Mouse (Mus musculus) ES-CJ7 (cell line): ENCODE measurements at regions not wholly inside any gene's neighbourhood (a gene's known extent, or its start where the extent isn't known, plus 50 kb on each side); places are given as distances from the start of the nearest gene placed in this dataset.

ENCODE experiments used
- DNase-seq: peaks from one replicate; pipeline ENCODE4 v3.0.0; 2011; ENCODE audit warnings: low read depth, low spot score

DNA sequence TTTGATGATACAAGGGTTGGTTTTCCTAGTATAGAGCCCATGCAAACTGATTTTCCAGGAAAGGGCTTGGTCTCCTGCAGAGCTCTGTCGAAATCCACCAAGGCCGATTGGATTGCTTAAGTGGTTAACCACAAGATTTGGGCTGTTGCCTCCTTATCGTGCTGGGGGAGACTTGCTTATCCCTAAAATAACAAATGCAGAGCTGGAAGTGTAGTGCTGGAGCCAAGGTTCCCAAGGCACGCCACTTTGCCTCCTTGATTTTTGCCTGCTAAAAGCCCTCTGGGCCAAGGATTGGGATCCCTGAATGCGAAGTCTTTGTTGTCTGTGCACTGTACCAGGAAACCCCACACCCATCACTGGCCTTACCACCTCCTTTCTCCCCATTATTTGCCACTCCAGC, 52.8 kb upstream of the Tmem178 start:
- DNase-seq, result no peak

GRCm38 (mm10) chr17:80889095-80889494, 55.3 kb upstream of the Tmem178 start:
- no peak for DNase-seq

GRCm38 (mm10) chr17:80887749-80888119, 56.7 kb upstream of the Tmem178 start:
- DNase-seq, result no peak

DNA sequence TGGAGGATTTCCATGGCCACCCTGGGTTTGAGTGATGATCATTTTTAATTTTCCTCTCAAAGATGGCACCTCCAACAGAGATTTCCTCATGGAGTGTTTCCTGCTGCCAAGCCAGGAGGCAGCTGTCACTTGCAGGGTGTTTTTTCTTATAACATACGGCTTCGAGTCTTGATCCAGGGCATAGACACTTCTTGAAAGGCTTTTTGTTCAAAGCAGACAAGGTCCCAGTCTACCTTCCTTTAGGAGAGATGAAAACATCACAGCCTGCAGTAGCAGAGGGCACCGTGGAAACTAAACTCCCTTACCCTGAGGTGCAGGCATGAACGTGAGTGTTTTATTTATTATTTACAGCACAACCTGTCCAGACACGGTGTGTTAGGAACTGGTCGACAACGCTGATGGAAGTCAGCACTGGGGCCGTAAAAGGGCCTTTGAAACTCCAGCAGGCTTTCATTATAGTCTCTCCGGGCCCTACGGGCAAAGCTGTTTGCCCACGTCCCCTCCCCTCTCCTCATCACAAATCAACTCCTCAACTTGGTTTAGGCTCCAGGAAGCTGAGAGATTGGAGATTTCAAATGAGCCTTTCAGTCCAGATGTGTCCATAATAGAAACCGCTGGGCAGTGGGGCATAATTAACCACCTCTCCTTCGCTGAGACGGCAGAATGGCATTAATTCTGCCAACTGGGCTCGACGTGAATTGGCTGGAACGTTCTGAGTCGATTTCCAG, 57.2 kb upstream of the Tmem178 start:
- DNase-seq, result no peak

GRCm38 (mm10) chr17:80886211-80886701, 58.2 kb upstream of the Tmem178 start:
- DNase-seq, result no peak

GRCm38 (mm10) chr17:80885706-80886105, 58.7 kb upstream of the Tmem178 start:
- no peak for DNase-seq

- no peak for DNase-seq
Measured at GRCm38 (mm10) chr17:80884886-80885285, 59.5 kb upstream of the Tmem178 start.

DNA sequence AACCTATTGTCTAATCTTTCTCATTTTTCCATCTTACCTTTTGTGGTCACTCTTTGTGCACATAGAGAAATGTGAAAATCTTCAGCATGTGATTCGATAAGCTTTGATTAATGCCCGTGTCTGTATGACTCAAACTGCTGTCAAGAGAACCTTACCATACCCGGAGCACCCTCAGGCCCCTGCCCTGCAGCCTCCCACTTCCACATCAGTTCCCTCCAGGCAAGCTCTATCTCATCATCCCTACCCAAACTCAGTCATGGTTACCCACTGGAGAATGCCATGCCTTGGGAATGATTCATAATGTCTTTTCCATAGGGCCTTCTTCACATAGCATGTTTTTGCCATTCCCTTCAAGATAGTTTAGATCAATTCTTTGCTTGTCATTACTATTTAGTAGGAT, 62.0 kb upstream of the Tmem178 start:
- no peak for DNase-seq

DNA sequence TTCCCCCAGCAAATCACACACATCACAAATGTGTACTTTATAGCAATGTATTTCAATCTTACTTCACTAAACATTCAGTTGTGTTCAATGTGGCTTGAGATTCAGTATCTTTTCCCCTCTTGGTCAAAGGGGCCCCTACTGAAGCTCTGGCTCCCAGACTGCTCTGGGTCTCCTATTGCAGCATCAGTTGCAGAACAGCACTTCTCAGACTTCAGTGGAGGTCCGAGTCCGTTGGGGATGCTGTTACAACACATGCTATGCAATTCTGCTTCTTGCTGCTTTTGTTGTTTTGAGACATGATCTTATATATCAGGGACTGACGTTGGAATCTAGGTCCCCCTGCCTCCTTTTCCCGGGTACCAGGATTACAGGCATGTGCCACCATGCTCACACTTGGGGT, 64.1 kb upstream of the Tmem178 start:
- DNase-seq, result no peak

GRCm38 (mm10) chr17:80875352-80876044, 68.9 kb upstream of the Tmem178 start:
- no peak for DNase-seq

GRCm38 (mm10) chr17:80870965-80871364, 73.5 kb upstream of the Tmem178 start:
- DNase-seq, result no peak

GRCm38 (mm10) chr17:80862338-80862737, 82.1 kb upstream of the Tmem178 start:
- DNase-seq, result no peak

DNA sequence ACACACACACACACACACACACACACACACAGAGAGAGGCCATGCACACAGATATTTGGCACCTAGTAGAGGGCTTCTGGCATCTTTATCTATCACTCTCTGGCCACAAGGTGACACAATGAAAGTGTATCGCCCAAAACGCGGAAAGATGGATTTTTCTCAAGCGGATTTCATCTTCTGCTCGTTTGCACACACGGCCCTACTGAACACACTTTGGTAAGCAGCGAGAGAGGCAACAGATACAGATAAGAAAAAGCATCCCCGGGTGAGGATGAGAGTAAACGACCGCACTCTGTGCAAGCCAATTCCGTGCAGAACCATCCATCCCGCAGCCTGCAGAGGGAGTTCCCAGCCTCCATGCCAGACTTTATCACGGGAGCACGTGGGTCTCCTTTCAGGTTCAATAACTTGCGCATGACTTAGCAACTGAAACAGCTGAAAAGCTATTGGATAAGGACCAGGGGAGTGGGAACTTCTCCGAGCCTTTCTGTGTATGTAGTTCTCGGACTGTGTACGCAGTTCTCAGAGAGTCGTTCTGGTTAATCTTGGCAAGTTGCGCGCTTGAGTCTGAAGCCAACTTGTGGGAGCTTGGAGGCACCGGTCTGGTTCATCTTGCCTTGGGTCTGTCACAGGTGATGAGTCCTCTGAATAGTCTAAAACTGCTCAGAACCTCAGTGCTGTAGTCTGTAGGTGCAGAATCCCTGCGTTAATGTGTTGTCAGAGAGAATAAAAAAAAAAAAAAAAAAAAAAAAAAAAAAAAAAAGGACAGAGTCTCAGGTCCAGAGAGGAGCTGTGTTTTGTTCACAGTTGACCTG, 97.2 kb upstream of the Tmem178 start:
- DNase-seq, result peak; percentile 40

DNA sequence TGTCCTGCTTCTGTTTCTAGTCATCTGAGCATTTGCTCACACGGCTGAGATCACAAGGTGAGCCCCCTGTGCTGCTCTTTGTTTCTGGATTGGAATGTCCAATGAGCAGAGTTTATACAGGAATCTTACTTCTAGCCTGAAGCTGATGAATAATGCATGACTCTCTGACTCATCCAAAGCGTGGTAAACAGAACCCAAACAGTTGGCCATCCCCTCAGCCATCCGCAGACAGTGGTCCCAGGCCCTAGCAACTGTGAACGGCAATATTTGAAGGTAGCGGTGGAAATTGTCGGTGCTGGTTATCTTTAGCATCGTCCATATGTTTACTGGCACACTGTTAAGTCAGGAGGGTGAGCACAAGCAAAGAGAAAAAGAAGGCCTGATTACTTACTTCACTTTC, 99.1 kb upstream of the Tmem178 start:
- no peak for DNase-seq

DNA sequence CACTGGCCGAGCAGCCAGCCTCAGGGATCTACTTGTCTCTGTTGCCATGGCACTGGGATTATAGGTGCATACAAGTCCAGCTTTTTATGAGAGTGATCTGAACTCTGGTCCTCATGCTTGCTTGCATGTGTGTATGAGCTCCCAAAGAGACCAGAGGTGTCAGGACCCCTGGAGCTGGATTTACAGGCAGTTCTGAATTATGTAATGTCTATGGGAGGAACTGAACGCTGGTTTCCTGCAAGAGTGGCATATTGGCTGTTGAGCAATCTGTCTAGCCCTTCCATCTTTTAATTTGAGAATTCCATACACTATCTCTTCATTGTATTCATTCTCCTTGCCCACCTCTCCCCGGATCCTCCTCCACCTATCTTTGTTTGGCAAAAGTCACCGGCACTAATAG, 102.5 kb upstream of the Tmem178 start:
- no peak for DNase-seq

DNA sequence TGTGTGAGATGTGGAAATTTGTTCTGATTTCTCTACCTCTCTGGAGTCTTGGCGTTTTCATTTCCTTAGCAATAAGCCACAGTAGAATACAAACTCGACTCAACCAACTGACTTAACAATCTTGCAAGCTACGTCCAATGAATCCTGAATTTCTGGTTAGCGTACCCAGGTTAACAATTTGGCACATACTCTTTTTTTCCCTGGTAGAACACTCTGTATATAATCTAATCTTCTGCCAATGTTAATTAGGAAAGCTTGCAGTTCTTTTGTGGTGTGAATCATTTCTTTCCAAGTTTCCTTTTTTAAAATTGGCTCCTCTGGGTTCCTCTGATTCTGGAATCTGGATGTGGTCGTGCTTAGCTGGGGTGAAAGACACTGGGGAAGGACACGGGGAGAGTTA, 103.5 kb upstream of the Tmem178 start:
- DNase-seq, result no peak

- no peak for DNase-seq
Measured at GRCm38 (mm10) chr17:80840452-80840851, 104.0 kb upstream of the Tmem178 start.

DNA sequence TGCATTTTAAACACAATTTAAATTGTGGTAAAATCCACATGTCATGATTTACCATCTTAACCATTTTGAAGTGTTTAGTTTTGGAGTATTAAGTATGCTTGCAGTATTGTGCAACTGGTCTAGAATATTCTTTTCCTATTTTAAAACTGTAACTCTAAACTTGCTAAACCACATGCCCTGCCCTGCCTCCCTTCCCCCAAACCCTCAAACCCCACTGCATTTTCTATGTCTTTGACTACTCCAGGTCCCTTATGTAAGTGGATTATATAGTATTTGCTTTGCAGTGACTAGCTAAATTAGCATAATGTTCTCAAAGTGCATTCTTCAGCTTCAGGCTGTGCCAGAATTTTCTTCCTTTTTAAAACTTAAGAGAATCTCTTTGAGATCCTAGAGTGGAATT, 106.4 kb upstream of the Map4k3 start:
- DNase-seq, result no peak

- DNase-seq, result no peak
Measured at GRCm38 (mm10) chr17:80834176-80834517, 105.9 kb upstream of the Map4k3 start.

- DNase-seq, result peak; percentile 29
Measured at GRCm38 (mm10) chr17:80833355-80834175, 105.3 kb upstream of the Map4k3 start.

GRCm38 (mm10) chr17:80831686-80832085, 103.4 kb upstream of the Map4k3 start:
- no peak for DNase-seq

- DNase-seq, result no peak
Measured at GRCm38 (mm10) chr17:80827896-80828295, 99.6 kb upstream of the Map4k3 start.
